Mouse (Mus musculus): ENCODE measurements at regions not wholly inside any gene's neighbourhood (a gene's known extent, or its start where the extent isn't known, plus 50 kb on each side); places are given as distances from the start of the nearest gene placed in this dataset.

DNA sequence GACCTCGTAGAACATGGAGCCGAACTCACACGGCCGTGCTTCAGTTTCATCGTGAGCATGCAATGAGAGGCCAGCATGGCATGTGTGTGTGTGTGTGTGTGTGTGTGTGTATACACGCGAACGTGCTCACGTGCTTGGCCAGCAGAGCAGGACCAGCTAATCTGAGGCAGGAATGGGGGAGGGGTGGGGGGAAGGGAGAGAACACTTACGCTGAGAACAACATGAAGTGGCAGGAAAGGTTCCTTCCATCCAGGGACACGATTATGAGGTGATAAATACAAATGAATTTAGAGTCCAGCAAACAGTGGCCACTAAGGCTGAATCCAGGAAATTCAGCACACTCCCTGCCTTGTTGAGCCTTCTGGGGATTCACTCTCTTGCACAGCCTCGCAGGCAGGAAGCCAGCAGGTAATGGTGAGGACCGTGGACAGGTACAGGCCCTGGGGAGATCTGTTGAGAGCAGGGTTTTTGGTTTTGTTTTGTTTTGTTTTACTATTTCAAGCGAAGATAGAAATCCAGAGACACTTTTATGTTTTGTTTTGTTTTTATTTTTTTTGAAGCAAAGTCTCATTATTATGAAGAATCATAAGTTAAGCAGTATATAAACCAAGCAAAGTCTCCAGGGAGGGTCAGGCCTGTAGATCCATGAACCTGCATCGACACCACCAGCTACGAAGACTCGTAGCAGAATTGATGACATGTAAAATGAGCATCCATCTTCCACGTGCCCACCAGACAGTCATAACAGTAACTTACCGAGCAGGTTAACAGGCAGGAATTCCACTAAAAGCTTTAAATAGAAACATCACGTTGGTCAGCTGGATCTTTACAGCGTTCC lies 452.0 kb downstream of the Wdr11 start:
- Histone ChIP-seq H3K27ac (peak overlapping the region; percentile 72), H3K36me3 (0 out of 2 replicates have a peak, but pooled peaks cover 2% of the 10 kb centered on the region), H3K9me3 (no peaks in the 10 kb centered on the region), H3K4me3 (no peak overlapping the region), H3K27me3 (ENCODE audit: insufficient read depth, poor library complexity, severe bottlenecking) (no peaks in the 10 kb centered on the region), H3K4me1 (peaks cover 54% of the 10 kb centered on the region)
- DNase-seq (ENCODE audit: low spot score) = peak; percentile 68
- 54% methylated on average over 21 of the region's 21 CpGs for WGBS

DNA sequence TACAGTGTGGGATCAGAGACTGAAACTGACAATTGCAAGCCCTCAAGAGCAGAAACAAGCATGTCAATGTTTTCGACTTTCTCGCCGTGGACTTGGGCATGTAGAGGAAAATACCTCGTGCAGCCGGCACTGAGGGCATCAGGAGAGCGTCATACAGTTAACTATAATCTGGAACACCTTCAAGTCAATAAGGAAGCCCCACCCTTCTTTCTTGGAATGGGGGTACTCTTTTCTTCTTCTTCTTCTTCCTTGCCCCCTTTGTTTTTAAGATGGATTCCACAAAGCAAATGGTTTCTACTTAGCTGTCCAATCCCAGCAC lies 452.5 kb downstream of the Wdr11 start:
- no peaks in the 10 kb centered on the region for H3K27me3 ChIP-seq (ENCODE audit: insufficient read depth, poor library complexity, severe bottlenecking)
- H3K4me3 ChIP-seq = no peak overlapping the region
- H3K9me3 ChIP-seq = no peaks in the 10 kb centered on the region
- peak; percentile 68 for DNase-seq (ENCODE audit: low spot score)
- no peaks in the 10 kb centered on the region for H3K36me3 ChIP-seq
- peak overlapping the region; percentile 56; the same call in 1 of the 2 replicates for H3K27ac ChIP-seq
- peaks cover 54% of the 10 kb centered on the region for H3K4me1 ChIP-seq
- 69% methylated on average over 6 of the region's 6 CpGs for WGBS

DNA sequence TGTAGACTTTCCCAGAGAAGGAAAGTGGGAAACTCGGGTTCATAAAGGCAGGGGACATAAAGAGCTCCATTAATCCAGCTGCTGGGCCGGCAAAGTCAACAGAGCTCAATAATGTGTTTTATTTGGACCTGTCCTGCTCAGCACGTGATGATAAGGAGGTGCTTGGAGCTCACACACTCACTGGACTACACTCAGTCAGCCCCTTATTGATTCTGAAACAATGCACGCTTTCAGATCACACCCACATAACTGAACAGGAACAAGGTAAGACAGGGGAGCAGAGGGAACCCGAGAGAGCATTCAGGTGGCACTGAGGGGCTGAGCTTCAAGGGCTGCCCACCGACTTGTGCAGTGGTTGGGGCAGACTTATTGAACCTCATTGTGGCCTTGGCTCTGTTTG lies 452.9 kb downstream of the Wdr11 start:
- H3K4me1 ChIP-seq = peaks cover 54% of the 10 kb centered on the region
- H3K36me3 ChIP-seq = no peaks in the 10 kb centered on the region
- DNase-seq (ENCODE audit: low spot score) = peak; percentile 58
- H3K4me3 ChIP-seq = no peak overlapping the region
- no peaks in the 10 kb centered on the region for H3K9me3 ChIP-seq
- peak overlapping the region; percentile 56; the same call in 1 of the 2 replicates for H3K27ac ChIP-seq
- 71% methylated on average over 6 of the region's 6 CpGs for WGBS
- H3K27me3 ChIP-seq (ENCODE audit: insufficient read depth, poor library complexity, severe bottlenecking) = no peaks in the 10 kb centered on the region

- Histone ChIP-seq H3K36me3 (no peaks in the 10 kb centered on the region), H3K4me3 (no peak overlapping the region), H3K27me3 (ENCODE audit: insufficient read depth, poor library complexity, severe bottlenecking) (no peaks in the 10 kb centered on the region), H3K27ac (no peak overlapping the region), H3K4me1 (peaks cover 52% of the 10 kb centered on the region), H3K9me3 (no peaks in the 10 kb centered on the region)
- WGBS = 64% methylated on average over 2 of the region's 2 CpGs
- DNase-seq (ENCODE audit: low spot score) = no peak
Observed at GRCm38 (mm10) chr7:130046086-130046485, 454.4 kb downstream of the Wdr11 start.

DNA sequence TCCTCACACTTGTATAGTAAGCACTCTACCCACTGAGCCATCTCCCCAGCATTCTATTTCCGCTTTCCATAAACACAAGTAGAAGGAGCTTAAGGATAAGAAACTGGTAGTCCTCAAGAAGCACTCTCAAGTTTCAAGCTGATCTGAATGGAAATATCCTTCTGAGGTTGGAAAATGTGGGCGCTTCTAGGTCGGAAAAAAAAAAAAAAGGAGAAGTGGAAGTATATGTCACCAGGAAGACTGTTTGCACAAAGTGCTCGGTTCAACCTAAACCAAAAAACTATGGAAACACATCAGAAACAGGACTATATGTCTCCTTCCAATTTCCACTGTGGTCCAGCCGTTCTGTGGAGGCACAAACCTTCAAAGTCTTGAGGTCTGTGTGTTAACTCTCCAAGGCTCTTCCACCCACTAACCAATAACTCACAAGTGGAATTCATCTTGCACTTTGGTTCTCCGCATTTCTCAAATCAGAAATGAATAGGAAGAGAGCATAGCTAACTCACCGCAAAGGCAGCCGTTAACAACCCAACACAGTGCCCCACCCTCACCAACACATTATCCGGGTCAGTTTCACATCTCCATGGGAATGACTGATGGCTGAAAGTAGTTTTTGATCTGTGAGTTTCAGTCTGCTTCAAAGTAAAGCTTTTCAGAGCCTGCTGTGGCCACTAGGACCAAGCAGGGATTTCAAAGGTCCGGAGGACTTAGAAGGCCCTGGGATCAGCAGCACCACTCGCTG lies 455.8 kb downstream of the Wdr11 start:
- Histone ChIP-seq H3K4me1 (peaks cover 38% of the 10 kb centered on the region), H3K27ac (no peak overlapping the region)
- WGBS = 78% methylated on average over 11 of the region's 11 CpGs

GRCm38 (mm10) chr7:130048106-130048772 lies 456.6 kb downstream of the Wdr11 start:
- Histone ChIP-seq H3K4me1 (peaks cover 36% of the 10 kb centered on the region), H3K36me3 (no peaks in the 10 kb centered on the region), H3K27ac (peak overlapping the region; percentile 5; the same call in 1 of the 2 replicates), H3K4me3 (no peak overlapping the region), H3K27me3 (ENCODE audit: insufficient read depth, poor library complexity, severe bottlenecking) (no peaks in the 10 kb centered on the region), H3K9me3 (no peaks in the 10 kb centered on the region)
- WGBS = 69% methylated on average over 6 of the region's 6 CpGs
- DNase-seq (ENCODE audit: low spot score) = no peak

More for the DNA sequence above, 455.8 kb downstream of the Wdr11 start:
- Histone ChIP-seq H3K27me3 (ENCODE audit: insufficient read depth, poor library complexity, severe bottlenecking) (no peaks in the 10 kb centered on the region), H3K4me3 (no peak overlapping the region), H3K36me3 (no peaks in the 10 kb centered on the region), H3K9me3 (no peaks in the 10 kb centered on the region)
- DNase-seq (ENCODE audit: low spot score) = peak; percentile 33

DNA sequence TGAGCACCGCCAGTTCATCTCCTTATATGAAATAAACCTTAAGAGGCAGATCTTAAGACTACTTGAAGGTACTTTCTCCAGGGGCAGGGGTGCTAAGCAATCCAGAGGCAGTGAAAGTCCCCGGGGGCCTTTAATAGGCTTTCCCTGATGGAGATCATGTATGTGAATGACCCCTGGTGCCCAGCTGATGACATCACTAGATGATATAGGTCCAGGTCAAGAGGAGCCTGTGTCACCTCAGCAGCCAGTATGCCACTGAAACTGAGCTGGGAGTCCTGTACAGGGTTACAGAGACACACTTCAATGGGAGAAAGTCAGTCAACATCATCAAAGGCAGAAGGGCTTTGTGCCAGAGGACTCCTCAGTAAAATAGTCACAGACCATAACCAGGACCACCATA lies 457.8 kb downstream of the Wdr11 start:
- Histone ChIP-seq H3K36me3 (no peaks in the 10 kb centered on the region), H3K27me3 (ENCODE audit: insufficient read depth, poor library complexity, severe bottlenecking) (no peaks in the 10 kb centered on the region), H3K4me3 (no peak overlapping the region), H3K9me3 (no peaks in the 10 kb centered on the region), H3K4me1 (peaks cover 23% of the 10 kb centered on the region), H3K27ac (no peak overlapping the region)
- peak; percentile 60 for DNase-seq (ENCODE audit: low spot score)
- 81% methylated on average over 2 of the region's 2 CpGs for WGBS

DNA sequence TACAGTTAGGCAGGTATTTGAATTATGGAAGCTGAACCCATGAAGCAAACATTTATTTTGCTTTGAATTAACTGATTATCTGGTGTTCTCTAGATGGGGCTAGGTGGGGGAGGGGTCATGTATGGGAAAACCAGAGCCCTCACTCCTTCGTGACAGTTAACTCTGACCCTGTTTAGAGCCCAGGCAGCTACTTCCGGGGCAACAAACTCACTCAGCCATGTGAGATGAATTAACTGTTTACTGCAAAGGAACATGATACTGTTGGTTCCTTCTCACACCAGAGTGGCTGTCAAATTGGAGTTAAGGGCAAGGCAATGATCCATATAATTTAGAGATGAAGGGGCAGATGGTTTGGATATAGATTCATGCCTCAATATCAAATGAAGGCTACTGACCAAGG lies 458.5 kb downstream of the Wdr11 start:
- no peak overlapping the region for H3K27ac ChIP-seq
- WGBS = 25% methylated on average over 2 of the region's 2 CpGs
- H3K9me3 ChIP-seq = no peaks in the 10 kb centered on the region
- no peaks in the 10 kb centered on the region for H3K27me3 ChIP-seq (ENCODE audit: insufficient read depth, poor library complexity, severe bottlenecking)
- DNase-seq (ENCODE audit: low spot score) = peak; percentile 48
- no peak overlapping the region for H3K4me3 ChIP-seq
- H3K36me3 ChIP-seq = no peaks in the 10 kb centered on the region
- peaks cover 19% of the 10 kb centered on the region for H3K4me1 ChIP-seq

- Histone ChIP-seq H3K27me3 (ENCODE audit: insufficient read depth, poor library complexity, severe bottlenecking) (no peaks in the 10 kb centered on the region), H3K36me3 (no peaks in the 10 kb centered on the region), H3K4me1 (peaks cover 11% of the 10 kb centered on the region), H3K27ac (no peak overlapping the region), H3K4me3 (no peak overlapping the region), H3K9me3 (no peaks in the 10 kb centered on the region)
- 83% methylated on average over 5 of the region's 5 CpGs for WGBS
- peak; percentile 59 for DNase-seq (ENCODE audit: low spot score)
Observed at GRCm38 (mm10) chr7:130052376-130052775, 460.7 kb downstream of the Wdr11 start.

DNA sequence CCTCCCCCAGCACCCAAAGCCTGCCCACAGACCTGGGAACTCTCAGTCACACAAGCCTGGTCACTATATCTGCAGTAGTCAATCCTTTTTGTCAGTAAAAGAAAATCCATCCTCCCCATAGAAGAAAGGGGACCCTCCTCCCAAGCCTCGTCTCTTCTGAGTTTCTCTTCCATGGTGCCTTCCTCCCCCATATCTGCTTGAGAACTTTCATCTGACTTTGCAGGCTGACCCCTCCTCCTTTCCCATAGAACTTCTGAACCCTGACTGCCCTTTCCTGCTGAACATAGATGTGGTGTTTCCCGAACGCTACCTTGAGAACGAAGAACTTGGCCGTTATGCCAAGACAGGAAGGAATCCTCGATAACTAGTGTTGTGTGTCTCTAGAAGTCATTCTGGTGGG lies 462.5 kb downstream of the Ate1 start:
- DNase-seq (ENCODE audit: low spot score) = no peak
- Histone ChIP-seq H3K27ac (no peak overlapping the region), H3K27me3 (ENCODE audit: insufficient read depth, poor library complexity, severe bottlenecking) (no peaks in the 10 kb centered on the region), H3K4me3 (no peak overlapping the region), H3K9me3 (no peaks in the 10 kb centered on the region), H3K4me1 (no peaks in the 10 kb centered on the region), H3K36me3 (no peaks in the 10 kb centered on the region)
- WGBS = 71% methylated on average over 6 of the region's 6 CpGs

DNA sequence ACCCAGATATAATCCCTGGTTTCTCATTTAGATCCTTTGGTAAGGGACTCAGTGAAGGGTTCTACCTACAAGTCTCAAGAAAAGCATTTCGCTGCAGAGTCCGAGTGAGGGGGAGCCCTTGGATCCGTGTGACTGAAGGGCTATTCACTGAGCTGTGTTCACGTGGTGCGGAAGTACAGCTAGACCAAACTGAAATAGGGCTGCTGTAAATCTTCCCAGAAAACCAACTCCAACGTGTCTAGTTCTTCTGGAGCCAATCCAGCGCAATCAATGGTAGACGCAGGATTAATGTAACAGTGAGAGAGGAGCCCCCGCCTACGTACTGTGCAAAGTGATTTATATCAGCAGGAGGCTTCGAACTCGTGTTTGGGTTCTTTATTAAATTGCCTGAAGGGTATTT lies 461.9 kb downstream of the Ate1 start:
- no peaks in the 10 kb centered on the region for H3K27me3 ChIP-seq (ENCODE audit: insufficient read depth, poor library complexity, severe bottlenecking)
- no peak for DNase-seq (ENCODE audit: low spot score)
- H3K27ac ChIP-seq = no peak overlapping the region
- no peaks in the 10 kb centered on the region for H3K36me3 ChIP-seq
- H3K9me3 ChIP-seq = no peaks in the 10 kb centered on the region
- no peak overlapping the region for H3K4me3 ChIP-seq
- no peaks in the 10 kb centered on the region for H3K4me1 ChIP-seq
- WGBS = 89% methylated on average over 12 of the region's 12 CpGs

- WGBS = 55% methylated on average over 15 of the region's 15 CpGs
- Histone ChIP-seq H3K27me3 (ENCODE audit: insufficient read depth, poor library complexity, severe bottlenecking) (no peaks in the 10 kb centered on the region), H3K27ac (no peak overlapping the region), H3K36me3 (no peaks in the 10 kb centered on the region), H3K4me3 (no peak overlapping the region), H3K4me1 (peaks cover 12% of the 10 kb centered on the region; the same call in 1 of the 2 replicates), H3K9me3 (no peaks in the 10 kb centered on the region)
- DNase-seq (ENCODE audit: low spot score) = no peak
Observed at GRCm38 (mm10) chr7:130059684-130060607, 460.2 kb downstream of the Ate1 start.

Measured in heart, embryonic 10.5 days (tissue).